Mouse (Mus musculus) gastrocnemius, adult 18-20 months (tissue): ENCODE measurements around the gene Cstl1. TPM values are rescaled to one million over a fixed set of nuclear protein-coding genes. Genes with fewer than 3 reads are reported as not detected.
"Not testable (repeated sequence)": the region's sequence is repeated elsewhere in the genome, so short reads cannot be mapped to it uniquely, and the experiment has no call there.

ENCODE experiments used
- DNase-seq: peaks from one replicate; pipeline ENCODE4 v3.0.0; 2021; ENCODE audit warnings: low spot score
- long read RNA-seq, 2 experiments: library from polyadenylated mRNA; stranded (forward); transcript quantifications; one replicate each; pipeline ENCODE4 v2.0.0; 2021
- total RNA-seq, 2 experiments: library from RNA; stranded (reverse); gene quantifications; 2 replicates each; pipeline ENCODE4 v1.2.3; 2021

Cstl1 gene
- total RNA-seq = not detected
- long read RNA-seq, experiment 1 = 0 reads
- long read RNA-seq, experiment 2 = 0 reads

DNA sequence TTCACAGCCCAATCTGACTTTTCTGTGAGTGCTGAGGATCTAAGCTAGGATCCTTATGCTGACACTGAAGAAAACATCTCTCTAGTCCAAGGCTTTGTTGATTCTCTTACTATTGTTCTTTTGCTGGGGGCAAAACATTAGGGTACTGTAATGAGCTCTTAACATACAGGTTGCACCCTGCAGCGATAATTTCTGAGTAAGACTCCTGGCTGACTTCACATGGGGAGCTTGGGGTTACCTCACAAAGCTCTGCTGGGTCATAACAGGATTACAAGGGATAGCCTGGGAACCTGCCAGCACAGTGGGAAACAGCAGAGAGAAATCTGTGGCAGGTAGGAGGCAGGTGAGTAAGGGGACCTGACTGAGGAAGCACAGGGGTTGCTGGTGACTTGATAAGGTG, at the start of gene Cstl1:
Gene Cstl1 (plus strand): TSS at position 301 of the 400 bp plus-strand sequence.
- DNase-seq = no peak

DNA sequence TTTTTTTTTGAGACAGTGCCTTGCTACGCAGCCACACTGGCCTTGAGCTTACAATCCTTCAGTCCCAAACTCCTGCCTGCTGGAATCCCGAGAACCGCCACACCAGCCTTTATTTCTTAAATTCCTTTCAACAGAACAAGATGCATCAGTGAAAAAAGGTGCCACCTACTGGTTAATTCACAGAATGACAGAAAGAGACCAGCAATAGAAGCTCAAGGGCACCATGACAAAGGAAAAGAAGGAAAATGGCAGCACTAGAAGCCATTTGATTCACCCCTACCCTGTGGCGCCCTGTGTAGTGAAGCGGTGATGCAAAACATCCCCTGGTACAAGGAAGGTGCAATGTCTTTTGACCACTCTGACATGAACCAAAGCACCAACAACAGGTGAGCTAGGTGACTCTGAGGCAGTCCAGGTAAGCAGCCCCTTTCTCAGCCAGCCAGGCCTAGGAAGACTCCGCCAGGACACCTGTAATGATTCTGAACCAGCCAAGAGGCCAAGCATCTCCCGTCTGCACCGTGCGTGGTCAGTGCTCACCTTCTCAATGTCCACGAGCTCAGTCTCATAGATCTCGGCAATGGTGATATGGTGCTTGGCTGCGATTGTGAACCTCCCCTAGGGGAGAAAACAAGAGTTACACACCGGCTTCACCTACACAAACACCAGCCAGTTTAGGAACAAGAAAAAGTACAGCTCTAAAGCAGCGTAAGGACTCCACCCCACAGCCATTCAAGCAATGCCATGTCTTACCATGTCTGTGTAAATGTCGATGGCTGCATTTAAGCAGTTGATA, 43.6 kb upstream of the Cstl1 start:
- DNase-seq = no peak

DNA sequence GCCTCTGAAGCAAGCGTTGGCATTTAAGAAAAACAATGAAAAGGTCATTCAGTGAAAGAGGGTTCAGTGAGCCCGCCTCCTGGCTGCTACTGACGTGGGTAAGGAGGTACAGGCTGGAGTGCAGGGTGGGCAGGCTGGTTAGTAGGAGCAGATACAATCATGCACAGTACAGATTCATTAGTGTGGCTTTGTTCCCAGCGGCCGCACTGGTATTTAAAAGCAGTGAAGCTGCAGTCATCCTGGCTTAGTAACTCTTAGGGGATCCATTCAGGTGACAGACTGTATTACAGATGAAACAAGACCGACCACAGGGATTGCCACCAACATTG, 43.0 kb upstream of the Cstl1 start:
- DNase-seq = no peak

DNA sequence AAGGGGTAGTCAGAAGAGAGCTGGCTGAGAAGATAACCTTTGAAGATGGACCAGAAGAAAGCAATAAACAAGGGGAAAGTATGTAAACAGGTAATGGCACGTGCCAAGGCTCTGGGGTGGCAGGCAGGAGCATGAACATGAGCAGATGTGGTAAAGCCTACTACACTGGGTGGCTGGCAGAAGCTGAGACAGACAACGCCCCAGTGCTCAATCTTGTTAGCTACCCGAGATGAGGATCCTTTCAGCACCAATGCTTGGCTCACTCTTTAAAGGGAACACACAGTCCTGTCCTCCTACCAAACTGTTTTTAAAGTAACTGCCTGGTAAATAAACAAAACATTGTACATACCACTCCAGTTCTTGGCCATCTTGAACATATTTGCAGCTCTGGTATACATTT, 37.8 kb upstream of the Cstl1 start:
- peak; percentile 57 for DNase-seq

DNA sequence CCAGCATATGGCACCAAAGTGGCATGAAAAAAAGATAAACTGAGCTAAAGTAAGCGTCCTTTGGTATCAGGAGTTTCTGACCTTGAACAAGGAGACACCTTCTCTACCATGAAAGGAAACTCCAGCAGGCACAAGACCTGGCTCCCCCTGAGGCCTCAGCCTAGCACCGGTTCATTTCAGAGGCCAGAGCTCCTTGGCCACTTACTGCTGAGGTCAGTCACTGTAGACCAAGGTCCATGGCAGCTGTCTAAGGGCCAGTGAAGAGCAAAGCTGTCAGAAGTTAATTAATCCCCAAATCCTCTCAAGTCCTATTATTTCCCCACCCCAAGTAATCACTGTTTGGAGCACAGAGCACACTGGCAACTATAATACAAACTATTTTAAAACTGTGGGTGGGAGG, 33.1 kb upstream of the Cstl1 start:
- no peak for DNase-seq

DNA sequence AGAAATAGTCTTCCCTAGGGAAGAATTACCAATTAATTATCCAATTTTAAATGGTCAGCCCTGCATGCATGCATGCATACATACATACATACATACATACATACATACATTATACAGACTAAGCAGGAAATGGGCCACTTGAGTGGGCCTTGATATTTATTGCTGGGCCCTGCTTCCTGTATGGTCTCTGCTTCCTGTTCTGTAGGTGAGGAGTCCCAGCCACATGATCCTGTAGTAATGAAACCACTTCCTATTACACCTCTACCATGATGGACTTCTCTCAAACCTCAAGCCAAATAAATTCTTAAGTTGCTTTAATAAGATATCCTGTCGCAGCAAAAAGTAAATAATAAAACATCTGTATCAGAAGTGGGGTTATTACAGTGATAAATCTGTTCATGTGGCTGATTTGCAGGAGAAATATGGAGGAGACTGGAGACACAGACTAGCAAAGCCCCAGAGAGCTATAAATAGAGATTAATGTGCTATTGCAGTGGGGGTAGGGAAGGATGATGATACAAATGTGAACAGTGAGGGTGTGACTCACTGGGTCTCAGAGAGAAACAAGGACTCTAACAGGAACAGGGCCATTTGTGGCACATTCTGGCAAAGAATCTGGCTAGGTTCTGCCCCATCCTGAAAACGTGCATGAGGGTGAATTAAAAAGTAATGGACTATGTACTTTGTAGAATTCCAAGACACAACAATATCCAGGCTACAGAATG, 30.7 kb upstream of the Cstl1 start:
- DNase-seq = no peak

DNA sequence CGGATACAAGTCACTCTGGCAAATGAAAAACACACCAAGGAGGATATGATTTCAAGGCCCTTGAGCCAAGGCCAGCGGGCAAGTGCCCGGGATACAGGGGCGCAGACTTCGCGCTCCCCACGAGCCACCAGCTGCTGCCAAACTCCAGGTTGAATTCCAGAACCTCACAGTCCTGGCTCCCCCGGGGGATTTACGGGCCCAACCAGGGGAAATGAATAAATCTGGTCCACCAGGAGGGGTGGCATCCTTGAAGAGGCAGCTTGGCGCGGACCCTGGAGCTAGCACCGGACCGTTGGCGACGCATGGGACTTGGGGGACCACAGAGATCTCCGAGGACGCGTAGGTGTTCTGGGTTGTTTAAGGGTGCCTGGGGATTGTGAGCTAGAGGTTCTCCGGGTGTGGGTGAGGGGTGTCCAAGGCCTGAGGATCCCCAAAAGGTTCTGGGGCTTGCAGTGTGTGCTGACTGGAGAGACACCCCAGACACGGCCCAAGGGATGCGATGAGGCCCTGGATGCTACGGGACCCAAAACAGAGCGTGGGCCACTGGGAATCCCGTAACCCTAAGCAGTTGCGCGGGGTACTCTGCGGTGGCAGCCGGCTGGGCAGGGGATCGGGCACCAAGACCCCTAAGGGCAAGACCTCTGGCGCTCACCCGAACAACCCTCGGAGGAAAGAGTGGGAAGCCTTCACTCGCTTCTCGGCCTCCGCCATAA, 18.4 kb upstream of the Cstl1 start:
- peak; percentile 59 for DNase-seq

DNA sequence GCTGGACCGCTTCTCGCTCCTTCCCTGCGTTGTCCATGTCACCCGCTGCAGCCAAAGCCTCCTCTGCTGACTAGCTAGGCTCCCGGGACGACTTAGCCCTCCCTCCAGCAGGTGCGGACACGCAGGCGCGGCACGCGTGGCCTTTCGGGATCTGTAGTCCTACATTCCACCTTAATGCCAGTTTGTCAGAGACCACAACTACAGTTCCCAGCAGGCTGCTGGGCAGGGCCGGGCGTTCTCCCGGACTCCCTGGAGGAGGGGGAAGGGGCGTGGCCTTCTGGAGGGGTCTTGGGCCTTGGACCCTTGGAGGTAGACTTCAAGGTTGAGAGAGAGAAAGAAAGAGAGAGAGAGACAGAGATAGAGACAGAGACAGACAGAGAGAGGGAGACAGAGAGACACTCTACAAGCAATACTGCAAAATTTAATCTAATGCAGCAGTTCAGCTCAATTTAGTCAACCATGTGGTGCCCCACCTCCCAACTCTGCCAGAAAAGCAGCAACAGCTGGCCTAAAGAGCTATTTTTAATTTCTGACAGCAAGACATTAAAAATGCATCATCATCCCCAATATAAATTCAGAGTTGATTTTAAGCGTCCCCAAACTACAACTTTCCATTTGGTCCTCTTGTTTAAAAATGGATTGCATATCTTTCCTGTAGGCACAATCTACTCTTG, 17.7 kb upstream of the Cstl1 start, which contains the start of gene Napb:
Gene Napb (minus strand): TSS at position 141 of the 674 bp plus-strand sequence.
- DNase-seq = peak; percentile 96

DNA sequence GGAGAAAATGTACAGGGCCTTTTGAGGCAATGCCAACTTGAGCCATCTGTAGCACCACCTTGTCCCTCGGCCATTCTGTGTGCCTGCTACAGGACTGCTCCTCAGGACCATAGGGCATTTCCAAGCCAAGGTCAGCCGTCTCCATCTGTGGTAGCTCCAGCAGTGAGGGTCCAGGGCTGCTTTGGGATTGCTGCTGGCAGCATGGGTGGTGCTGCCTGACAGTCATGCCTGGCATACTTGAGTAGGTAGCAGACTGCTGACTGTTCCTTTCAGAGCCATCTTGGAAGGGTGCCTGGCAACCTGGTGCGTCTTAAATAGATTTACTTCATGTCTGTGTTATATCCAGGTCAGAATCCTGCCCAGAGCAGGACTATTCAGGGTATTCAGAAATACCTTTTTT, 7.2 kb upstream of the Cstl1 start:
- DNase-seq = peak; percentile 78

DNA sequence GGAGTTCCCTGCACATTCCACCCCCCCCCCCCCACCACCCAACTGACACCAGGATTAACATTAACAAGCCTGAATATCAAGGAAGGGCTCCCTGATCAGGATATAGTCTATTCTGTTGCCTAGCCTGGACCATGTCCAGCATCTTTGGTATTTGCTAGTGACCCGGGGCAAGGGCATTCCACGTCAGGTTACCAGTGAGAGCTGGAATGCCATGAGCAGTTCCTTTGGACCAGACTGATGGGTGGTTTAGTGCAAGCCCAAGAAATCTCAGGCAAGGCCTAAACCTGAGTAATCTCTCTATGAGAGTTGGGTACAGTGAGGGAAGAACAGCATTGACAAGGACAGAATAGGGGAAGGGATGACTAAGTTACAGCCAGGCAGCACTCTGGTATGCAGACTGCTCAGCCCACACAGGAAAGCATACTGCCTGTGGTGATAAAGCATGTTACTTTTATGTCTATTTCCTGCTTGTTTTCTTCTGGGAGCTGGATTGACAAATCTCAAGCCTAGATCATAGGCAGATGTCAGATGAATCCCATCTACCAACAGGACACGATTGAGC, 6.2 kb upstream of the Cstl1 start:
- DNase-seq = no peak

DNA sequence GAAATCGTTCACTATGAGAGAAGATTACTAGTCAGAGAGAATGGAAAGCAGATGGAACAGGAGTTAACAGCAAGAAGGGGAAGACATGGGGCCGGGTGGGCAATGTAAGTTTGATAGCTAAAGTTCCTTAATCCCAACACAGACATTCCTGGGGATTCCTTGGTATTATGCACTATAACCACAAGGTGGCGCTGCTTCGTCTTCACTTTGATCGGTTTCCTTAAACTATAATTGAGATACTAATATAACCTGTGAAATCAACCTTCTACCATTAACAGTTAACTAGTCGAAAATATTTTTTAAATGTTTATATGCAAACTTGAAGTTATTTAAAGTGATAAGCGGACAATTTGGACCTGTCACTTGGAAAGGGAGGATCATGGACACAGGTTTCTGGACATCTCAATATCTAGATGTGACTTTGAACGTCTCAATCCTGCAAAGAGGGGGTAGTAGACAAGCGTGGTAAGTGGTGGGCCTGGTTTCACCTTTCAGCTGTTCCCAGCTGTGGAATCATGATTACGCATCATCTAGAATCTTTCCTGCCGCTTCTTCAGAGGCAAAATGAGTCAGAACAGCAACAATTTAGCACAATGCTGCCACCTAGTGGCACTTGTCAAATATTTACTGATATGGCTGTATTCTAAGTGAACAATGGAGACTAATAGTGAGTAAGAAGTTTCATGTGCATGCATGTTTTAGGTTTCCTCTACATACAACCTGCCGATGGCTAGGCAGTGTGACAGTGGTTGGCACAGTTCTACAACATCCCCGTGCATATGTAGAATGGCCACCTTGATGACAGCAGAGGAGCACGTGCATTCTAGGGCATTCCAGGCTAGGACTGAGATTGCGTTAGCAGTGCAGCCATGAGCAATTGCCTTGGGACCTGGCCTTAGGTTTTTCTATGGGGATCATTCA, 2.0 kb downstream of the Cstl1 start:
- DNase-seq = peak; percentile 80

DNA sequence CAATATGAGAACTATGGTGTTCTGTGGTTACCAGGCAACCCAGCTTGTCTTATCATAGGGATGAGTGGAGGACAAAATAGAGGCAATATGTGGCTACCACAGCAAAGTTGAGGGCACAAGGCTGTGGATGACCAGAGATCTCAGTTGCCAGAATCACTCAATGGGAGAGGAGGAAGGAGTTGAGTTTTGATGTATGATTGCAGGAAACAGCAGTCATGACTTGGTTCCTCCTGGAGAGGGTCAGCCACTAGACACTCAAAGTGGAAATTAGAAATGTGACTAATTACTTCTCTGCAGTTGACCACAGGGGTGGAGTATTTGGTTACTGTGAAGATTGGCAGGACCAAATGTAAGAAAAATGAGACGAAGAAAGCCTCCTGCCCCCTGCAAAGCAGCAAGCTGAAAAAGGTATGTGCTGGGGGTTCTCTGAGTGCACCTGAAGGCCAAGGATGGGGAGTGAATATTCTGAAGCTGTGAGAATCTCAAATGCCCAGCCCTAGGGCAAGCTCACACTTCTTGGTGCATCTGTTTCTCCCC, 4.2 kb downstream of the Cstl1 start:
- peak; percentile 24 for DNase-seq

DNA sequence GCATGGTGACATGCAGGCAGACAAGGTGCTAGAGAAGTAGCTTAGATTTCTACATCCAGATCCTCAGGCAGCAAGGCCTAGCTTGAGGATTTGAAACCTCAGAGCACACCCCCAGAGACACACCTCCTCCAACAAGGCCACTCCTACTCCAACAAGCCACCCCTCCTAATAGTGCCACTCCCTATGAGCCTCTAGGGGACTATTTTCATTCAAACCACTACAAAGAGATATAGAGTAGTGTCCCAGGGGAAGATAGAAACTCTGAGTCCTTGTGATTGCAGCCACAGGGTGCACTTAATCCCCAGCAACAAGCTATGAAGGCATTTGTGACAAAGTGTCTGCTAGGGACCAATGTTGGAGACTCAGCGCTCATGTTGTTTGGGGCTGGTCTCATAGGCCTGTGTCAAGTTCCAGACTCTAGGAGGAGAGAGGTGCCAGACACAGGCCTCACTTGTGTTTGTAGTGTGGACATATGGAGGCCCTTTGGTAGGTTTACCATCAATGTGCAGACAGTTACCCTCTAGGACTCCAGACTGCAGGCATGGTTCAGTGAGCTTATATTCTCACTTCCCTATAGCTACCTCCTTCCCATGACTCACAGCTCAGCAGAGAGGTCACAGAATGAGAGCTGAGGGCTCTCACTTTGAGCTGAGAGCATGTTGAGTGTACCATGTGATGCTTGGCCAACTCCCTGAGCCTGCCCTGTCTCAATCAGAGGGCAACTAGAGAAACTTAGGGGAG, 13.7 kb downstream of the Cstl1 start:
- no peak for DNase-seq

DNA sequence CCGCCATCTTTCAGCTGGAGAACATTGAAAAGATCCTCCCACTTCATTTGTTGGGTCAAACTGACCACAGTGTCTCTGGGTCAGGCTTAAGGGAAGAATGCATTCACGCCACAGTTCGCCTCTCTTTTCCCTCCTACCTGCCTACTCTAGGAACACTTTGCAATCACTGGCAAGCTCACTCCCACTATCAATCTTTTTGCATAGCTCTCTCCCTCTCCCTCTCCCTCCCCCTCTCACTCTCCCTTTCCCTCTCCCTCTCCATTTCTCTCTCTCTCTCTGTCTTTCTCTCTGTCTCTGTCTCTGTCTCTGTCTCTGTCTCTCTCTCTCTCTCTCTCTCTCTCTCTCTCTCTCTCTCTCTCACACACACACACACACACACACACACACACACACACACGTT, 21.2 kb downstream of the Cstl1 start, which contains the start of gene Cst11:
Gene Cst11 (minus strand): TSS at position 101 of the 400 bp plus-strand sequence.
- not testable (repeated sequence) for DNase-seq

DNA sequence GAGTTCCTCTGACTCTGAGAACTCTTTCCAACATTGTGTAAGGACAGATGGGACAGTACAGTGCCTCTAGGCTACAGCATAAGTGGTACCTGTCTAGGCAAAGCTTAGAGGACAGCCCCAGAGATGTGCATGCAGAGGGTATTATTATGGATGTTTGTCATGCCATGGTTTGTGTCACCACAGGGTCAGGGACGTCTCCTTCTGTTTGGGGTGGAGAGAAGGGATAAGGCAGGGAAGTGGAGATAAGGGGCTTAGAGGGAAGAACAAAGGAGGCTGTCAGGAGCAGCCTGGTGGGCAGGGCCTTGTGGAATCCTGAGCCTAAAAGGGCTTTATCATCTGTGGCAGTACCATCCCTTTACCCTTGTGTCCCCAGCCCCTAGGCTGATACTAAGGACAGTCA, 31.6 kb downstream of the Cstl1 start, which contains the start of gene 8030411F24Rik:
Gene 8030411F24Rik (plus strand): TSS at position 301 of the 400 bp plus-strand sequence.
- no peak for DNase-seq

DNA sequence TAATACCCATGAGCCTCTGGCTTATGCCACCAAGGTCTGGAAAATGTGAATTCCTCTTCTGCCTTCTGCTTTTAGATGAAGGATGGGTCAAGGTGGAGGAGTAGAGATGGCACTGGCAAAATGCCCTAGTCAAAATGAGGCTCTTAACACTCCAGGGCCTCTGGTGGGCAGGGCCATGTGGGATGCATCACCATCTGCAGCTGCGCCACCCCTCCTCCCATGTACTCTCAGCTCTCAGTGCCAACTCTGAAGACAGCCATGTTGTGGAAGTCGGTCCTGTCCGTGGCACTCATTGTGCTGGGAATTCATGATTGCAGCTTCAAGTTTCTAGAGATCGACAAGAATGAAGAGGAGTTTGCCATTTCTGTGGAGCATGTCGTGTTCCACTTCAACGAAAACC, 39.0 kb downstream of the Cstl1 start, which contains the start of gene Cst12:
Gene Cst12 (plus strand): TSS at position 220 of the 400 bp plus-strand sequence.
- DNase-seq = no peak

DNA sequence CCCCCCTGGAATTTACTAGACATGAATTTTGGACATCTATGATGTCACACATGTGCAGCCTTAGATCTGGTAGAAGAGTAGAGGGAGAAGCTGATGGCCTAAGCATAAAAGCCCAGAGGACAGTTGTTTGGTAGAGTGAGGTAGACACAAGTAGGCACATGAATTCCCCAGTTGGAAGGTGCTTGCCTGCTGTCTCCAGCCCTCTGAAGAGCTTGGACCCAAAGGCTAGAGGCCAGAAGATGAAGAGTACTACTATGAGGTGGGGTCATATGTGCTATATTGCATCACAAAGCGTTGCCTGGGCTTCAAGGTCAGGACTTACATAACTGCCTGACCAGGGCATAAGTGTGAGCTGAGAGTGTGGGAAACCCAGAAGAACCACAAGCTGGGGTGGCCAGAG, 48.3 kb downstream of the Cstl1 start, which contains the start of gene Cst8:
Gene Cst8 (plus strand): TSS at position 301 of the 400 bp plus-strand sequence.
- no peak for DNase-seq

DNA sequence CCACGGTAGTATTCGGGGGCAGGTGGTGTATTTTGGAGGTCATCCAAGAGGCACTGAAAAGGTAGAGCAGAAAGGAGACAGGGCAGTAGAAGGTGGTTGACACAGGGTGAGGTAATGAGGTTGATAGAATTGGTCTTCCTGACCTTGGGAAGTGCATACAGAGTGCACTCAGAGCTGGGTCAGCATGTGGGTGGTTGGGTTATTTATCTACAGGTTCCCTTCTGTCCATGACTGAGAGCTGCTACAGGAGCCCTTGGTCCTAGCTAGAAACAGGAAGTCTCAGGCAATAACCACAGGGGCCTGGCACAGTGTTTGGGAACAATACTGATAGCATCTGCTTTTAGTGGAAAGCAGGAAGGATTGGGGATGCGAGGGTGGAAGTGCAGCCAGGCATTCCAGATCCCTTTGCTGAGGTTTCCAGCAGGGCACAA, 51.3 kb downstream of the Cstl1 start:
- DNase-seq = no peak
